Mouse (Mus musculus) intestine, embryonic 15.5 days (tissue): ENCODE data around the gene Gm13691. TPM values are rescaled to one million over a fixed set of nuclear protein-coding genes. Genes with fewer than 3 reads are reported as not detected.
A peak's percentile ranks its signal among the peaks of the same experiment; 100 is the strongest.
"Not testable (repeated sequence)": the region's sequence is repeated elsewhere in the genome, so short reads cannot be mapped to it uniquely, and the experiment has no call there.

ENCODE experiments used
- ATAC-seq: fragments of 200-750 bp; cut with Nextera tagmentation; 2 replicates; pipeline ENCODE4 v1.8.0; 2017; ENCODE audit warnings: moderate TSS enrichment, moderate library complexity
- H3K27ac ChIP-seq: fragments of 300-500 bp; sonication (generic); 2 replicates; pipeline ENCODE4 v1.5.1; 2015; ENCODE audit warnings: mild to moderate bottlenecking, inconsistent platforms
- H3K27me3 ChIP-seq: fragments of 300-500 bp; sonication (generic); replicated peaks from 2 replicates; pipeline ENCODE4 v1.6.1; 2015; ENCODE audit warnings: inconsistent platforms
- H3K36me3 ChIP-seq: fragments of 300-500 bp; sonication (generic); 2 replicates; pipeline ENCODE4 v1.6.1; 2015; ENCODE audit warnings: inconsistent platforms
- H3K4me1 ChIP-seq: fragments of 300-500 bp; sonication (generic); replicated peaks from 2 replicates; pipeline ENCODE4 v1.6.1; 2015; ENCODE audit warnings: inconsistent platforms
- H3K4me2 ChIP-seq: fragments of 300-500 bp; sonication (generic); replicated peaks from 2 replicates; pipeline ENCODE4 v1.6.1; 2015; ENCODE audit warnings: mild to moderate bottlenecking, inconsistent platforms
- H3K4me3 ChIP-seq: fragments of 300-500 bp; sonication (generic); replicated peaks from 2 replicates; pipeline ENCODE4 v1.5.1; 2015; ENCODE audit warnings: inconsistent platforms
- H3K9ac ChIP-seq: fragments of 300-500 bp; sonication (generic); 2 replicates; pipeline ENCODE4 v1.6.1; 2015; ENCODE audit warnings: inconsistent platforms
- H3K9me3 ChIP-seq: fragments of 300-500 bp; sonication (generic); 2 replicates; pipeline ENCODE4 v1.6.1; 2016; ENCODE audit warnings: inconsistent platforms
- WGBS: fragments of 180-500 bp; shearing (Covaris S2); methylation state at CpG from one replicate; pipeline ENCODE4 v1.1.7; 2015; 5-methylcytosine and 5-hydroxymethylcytosine counted together
- polyA plus RNA-seq: library from polyadenylated mRNA; unstranded; fragments of >200 nt; fragmentation: Nextera tagmentation; extraction: Ambion mirVana; gene quantifications from 2 replicates; pipeline ENCODE4 v1.2.1, GENCODE M21; 2015

Gene Gm13691
- polyA plus RNA-seq, 1 experiment from 2014 or later: not detected

- H3K9me3 ChIP-seq: no peaks in the 10 kb centered on the region
- H3K4me3 ChIP-seq: no peak overlapping the region
- H3K4me1 ChIP-seq: no peaks in the 10 kb centered on the region
- no peak overlapping the region for H3K9ac ChIP-seq
- no peak for ATAC-seq
- no peaks in the 10 kb centered on the region for H3K36me3 ChIP-seq
- no peak overlapping the region for H3K27ac ChIP-seq
- no peaks in the 10 kb centered on the region for H3K27me3 ChIP-seq
- 61% methylated on average over 3 of the region's 3 CpGs for WGBS
- H3K4me2 ChIP-seq: no peak overlapping the region
These were observed 19.5 kb downstream of the Gm13691 start for GRCm38 (mm10) chr2:84009818-84010217.

GRCm38 (mm10) chr2:84014572-84014971, 24.2 kb downstream of the Gm13691 start:
- Histone ChIP-seq H3K4me1 (no peaks in the 10 kb centered on the region; the same call in 1 of the 2 replicates), H3K27ac (no peak overlapping the region), H3K36me3 (no peaks in the 10 kb centered on the region), H3K9ac (no peak overlapping the region), H3K9me3 (no peaks in the 10 kb centered on the region), H3K27me3 (no peaks in the 10 kb centered on the region), H3K4me3 (no peak overlapping the region), H3K4me2 (no peak overlapping the region)
- WGBS: 47% methylated on average over 6 of the region's 6 CpGs
- ATAC-seq: no peak

DNA sequence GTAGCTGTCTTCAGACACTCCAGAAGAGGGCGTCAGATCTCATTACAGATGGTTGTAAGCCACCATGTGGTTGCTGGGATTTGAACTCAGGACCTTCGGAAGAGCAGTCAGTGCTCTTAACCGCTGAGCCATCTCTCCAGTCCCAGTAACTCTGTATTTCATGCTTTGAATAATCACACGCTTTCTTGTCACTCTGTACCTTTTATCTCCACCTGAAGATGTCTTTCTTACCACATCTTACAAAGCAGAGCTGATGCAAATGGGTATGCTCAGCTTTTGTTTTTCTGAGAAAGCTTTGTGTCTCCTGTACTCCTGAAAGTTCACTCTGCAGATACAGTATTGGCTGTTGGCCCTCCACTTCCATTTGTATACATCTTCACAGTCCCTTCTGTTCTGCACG, 25.9 kb downstream of the Gm13691 start:
- WGBS: 80% methylated on average over 5 of the region's 5 CpGs

GRCm38 (mm10) chr2:84018330-84018729, 28.0 kb downstream of the Gm13691 start:
- Histone ChIP-seq H3K36me3 (no peaks in the 10 kb centered on the region), H3K4me1 (no peaks in the 10 kb centered on the region; the same call in 1 of the 2 replicates), H3K9me3 (no peaks in the 10 kb centered on the region), H3K9ac (no peak overlapping the region), H3K27ac (no peak overlapping the region), H3K4me3 (no peak overlapping the region), H3K4me2 (no peak overlapping the region), H3K27me3 (no peaks in the 10 kb centered on the region)
- 38% methylated on average over 3 of the region's 3 CpGs for WGBS
- ATAC-seq: no peak

More for the DNA sequence above, 25.9 kb downstream of the Gm13691 start:
- H3K36me3 ChIP-seq, H3K27ac ChIP-seq, H3K9ac ChIP-seq, H3K4me1 ChIP-seq, H3K9me3 ChIP-seq, H3K4me3 ChIP-seq, ATAC-seq, H3K27me3 ChIP-seq, H3K4me2 ChIP-seq: not testable (repeated sequence)

DNA sequence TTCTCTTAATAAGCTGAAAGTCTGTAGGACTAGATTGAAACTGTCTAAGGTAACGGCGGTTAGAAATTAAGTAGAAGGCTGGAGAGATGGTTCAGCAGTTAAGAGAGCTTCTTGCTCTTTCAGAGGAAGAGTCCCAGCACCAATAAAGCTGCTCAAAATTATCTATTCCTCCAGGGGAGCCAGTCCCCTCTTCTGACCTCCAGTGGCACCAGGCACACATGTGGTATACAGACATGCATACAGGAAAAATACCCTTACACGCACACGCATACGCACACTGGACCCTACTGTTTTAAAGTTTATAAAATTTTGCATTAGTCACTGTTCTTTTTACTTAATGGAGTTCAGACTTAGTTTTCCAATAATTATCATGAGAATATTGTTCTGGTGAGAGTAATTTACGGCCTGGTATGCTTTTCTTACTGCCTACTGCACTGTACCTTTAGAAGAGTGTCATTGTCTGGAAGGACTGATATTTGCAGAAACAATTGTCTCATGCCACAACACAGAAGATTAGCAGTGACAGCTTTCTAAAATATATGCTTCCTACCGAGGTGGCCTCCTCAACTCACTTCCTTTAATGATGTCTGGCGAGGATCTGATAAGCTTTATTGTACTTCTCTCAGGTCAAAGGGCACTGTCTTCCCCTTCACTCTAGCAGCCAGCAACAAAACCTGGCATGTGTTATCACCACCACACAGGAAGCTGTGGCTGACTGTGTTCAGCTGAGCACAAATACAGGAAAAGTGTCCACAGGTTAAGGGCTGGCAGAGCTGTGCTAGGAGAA, 29.4 kb downstream of the Gm13691 start:
- Histone ChIP-seq H3K27ac (no peak overlapping the region), H3K4me1 (no peaks in the 10 kb centered on the region; the same call in 1 of the 2 replicates), H3K4me3 (no peak overlapping the region), H3K27me3 (no peaks in the 10 kb centered on the region), H3K9me3 (no peaks in the 10 kb centered on the region), H3K9ac (no peak overlapping the region), H3K4me2 (no peak overlapping the region), H3K36me3 (no peaks in the 10 kb centered on the region)
- WGBS: 66% methylated on average over 8 of the region's 8 CpGs
- peak; percentile 78 for ATAC-seq

DNA sequence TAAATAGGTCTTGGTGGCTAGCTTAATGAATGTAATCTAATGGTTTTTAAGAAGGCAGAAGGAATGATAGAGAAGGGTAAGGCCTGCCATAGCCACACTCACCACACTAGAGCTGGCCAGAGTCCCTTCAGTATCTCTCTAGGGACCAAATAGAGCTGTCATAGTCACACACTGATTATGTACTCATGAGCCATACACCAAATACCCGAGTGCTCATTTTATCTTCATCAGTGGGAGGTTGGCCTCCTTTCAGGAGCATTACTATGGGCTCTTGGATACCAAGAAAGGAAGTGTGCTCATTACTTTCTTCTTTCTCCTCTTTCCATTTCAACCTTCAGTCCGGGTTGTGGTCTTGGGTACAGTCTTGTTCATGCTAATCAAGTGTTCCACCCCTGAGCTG, 31.6 kb downstream of the Gm13691 start:
- Histone ChIP-seq H3K4me3 (no peak overlapping the region), H3K27me3 (no peaks in the 10 kb centered on the region), H3K9ac (no peak overlapping the region), H3K36me3 (no peaks in the 10 kb centered on the region), H3K4me1 (no peaks in the 10 kb centered on the region; the same call in 1 of the 2 replicates), H3K4me2 (no peak overlapping the region), H3K27ac (no peak overlapping the region), H3K9me3 (no peaks in the 10 kb centered on the region)
- 82% methylated on average over 2 of the region's 2 CpGs for WGBS
- ATAC-seq: no peak

- 83% methylated on average over 2 of the region's 2 CpGs for WGBS
- Histone ChIP-seq H3K36me3 (no peaks in the 10 kb centered on the region), H3K9ac (no peak overlapping the region), H3K4me3 (no peak overlapping the region), H3K27ac (no peak overlapping the region), H3K27me3 (no peaks in the 10 kb centered on the region), H3K9me3 (no peaks in the 10 kb centered on the region), H3K4me2 (no peak overlapping the region), H3K4me1 (no peaks in the 10 kb centered on the region; the same call in 1 of the 2 replicates)
- ATAC-seq: no peak
These were observed 32.6 kb downstream of the Gm13691 start for GRCm38 (mm10) chr2:84022905-84023304.

DNA sequence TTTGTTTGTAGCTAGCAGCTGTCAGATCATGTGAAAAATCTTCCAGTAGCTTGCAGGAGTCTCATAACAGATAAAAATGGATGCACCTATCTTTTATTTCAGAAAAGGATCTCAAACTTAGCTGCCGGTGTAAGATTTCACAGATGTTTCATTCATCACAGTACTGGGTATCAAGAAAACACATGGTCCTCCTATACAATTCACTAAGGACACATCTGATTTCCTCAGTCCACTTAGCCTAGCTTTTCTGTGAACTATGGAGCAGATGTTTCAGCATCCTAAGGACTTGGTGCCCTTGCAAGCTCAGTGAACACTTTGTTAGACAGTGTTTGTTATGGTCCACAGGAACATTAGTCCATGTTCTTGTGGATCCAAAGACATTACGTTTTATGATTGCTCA, 33.0 kb downstream of the Gm13691 start:
- Histone ChIP-seq H3K27me3 (no peaks in the 10 kb centered on the region), H3K4me1 (no peaks in the 10 kb centered on the region; the same call in 1 of the 2 replicates), H3K9me3 (no peaks in the 10 kb centered on the region), H3K4me2 (no peak overlapping the region), H3K27ac (no peak overlapping the region), H3K9ac (no peak overlapping the region), H3K36me3 (no peaks in the 10 kb centered on the region), H3K4me3 (no peak overlapping the region)
- WGBS: 78% methylated on average over 2 of the region's 2 CpGs
- ATAC-seq: no peak

DNA sequence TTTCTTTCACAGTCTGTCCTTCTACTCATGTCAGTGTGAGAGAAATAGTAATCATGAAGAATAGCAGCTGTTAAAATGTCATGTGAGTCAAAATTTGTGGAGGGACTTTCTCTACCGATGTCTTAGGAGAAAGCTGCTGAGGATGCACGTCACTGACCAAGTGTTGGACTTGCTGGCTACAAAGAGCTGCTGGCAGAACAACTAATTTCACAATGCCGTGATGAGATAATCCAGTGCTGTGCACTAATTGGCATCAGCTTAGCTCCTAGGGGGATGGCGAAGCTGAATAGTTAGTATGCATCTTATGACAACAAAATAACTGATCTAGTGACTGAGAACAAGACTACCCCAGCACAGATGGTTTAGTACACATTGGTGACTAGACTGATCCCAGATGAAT, 34.9 kb downstream of the Gm13691 start:
- 75% methylated on average over 4 of the region's 4 CpGs for WGBS

GRCm38 (mm10) chr2:84032505-84032904, 42.2 kb downstream of the Gm13691 start:
- Histone ChIP-seq H3K9me3 (no peaks in the 10 kb centered on the region), H3K4me2 (no peak overlapping the region), H3K27ac (no peak overlapping the region), H3K4me1 (no peaks in the 10 kb centered on the region), H3K9ac (no peak overlapping the region), H3K4me3 (no peak overlapping the region), H3K36me3 (no peaks in the 10 kb centered on the region), H3K27me3 (no peaks in the 10 kb centered on the region)
- WGBS: 94% methylated on average over 2 of the region's 2 CpGs
- no peak for ATAC-seq

More for the DNA sequence above, 34.9 kb downstream of the Gm13691 start:
- Histone ChIP-seq H3K4me3 (no peak overlapping the region), H3K36me3 (no peaks in the 10 kb centered on the region), H3K9ac (no peak overlapping the region), H3K4me2 (no peak overlapping the region), H3K27me3 (no peaks in the 10 kb centered on the region), H3K4me1 (no peaks in the 10 kb centered on the region), H3K9me3 (no peaks in the 10 kb centered on the region), H3K27ac (no peak overlapping the region)
- ATAC-seq: no peak

DNA sequence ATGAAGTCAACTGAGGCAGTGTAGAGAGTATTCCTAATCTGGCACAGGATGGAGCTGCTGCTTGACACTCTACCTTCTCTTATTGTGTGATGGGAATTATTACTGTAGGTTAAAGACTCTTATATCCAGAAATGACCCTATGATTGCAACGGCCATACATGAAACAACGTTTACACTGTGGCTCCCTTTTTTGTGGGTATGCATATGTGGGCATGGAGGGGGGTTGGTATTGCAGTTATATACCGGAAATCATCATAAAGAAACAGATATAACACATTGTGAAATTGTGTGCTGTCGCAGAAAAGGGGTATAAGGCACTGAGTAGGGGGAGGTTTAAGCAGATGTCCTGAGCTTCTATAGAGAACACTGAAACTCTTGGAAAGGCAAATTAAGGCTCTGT, 45.6 kb downstream of the Gm13691 start:
- H3K4me2 ChIP-seq: no peak overlapping the region

GRCm38 (mm10) chr2:84037304-84037703, 47.0 kb downstream of the Gm13691 start:
- WGBS: 10% methylated on average over 4 of the region's 4 CpGs
- no peaks in the 10 kb centered on the region for H3K27me3 ChIP-seq
- ATAC-seq: no peak

More for the DNA sequence above, 45.6 kb downstream of the Gm13691 start:
- no peak for ATAC-seq
- Histone ChIP-seq H3K4me1 (no peaks in the 10 kb centered on the region), H3K4me3 (no peak overlapping the region), H3K27ac (no peak overlapping the region), H3K27me3 (no peaks in the 10 kb centered on the region), H3K36me3 (no peaks in the 10 kb centered on the region), H3K9ac (no peak overlapping the region), H3K9me3 (no peaks in the 10 kb centered on the region)
- 84% methylated on average over 4 of the region's 4 CpGs for WGBS

DNA sequence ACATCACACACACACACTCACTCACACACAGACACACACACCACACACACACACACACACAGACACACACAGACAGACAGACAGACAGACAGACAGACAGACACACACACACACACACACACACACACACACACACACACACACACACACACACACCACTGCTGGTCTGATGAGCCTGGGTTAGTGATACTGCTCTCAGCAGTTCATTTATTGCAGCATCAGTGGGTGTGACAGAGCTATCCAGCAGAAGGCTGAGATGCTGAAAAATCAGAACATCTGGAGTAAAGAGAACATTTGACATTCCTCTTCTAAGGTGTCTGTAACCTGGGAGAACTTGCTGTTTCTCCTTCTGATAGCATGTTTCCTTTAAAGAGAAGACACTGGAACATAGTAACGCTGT, 47.6 kb downstream of the Gm13691 start:
- not testable (repeated sequence) for H3K4me1 ChIP-seq, H3K36me3 ChIP-seq, H3K4me3 ChIP-seq, H3K27ac ChIP-seq, ATAC-seq, H3K27me3 ChIP-seq, H3K9ac ChIP-seq, H3K9me3 ChIP-seq, H3K4me2 ChIP-seq
- WGBS: 83% methylated on average over 1 of the region's 1 CpGs

More at GRCm38 (mm10) chr2:84037304-84037703, 47.0 kb downstream of the Gm13691 start:
- Histone ChIP-seq H3K9ac (no peak overlapping the region), H3K4me2 (no peak overlapping the region), H3K27ac (no peak overlapping the region), H3K4me3 (no peak overlapping the region), H3K9me3 (no peaks in the 10 kb centered on the region), H3K4me1 (no peaks in the 10 kb centered on the region), H3K36me3 (no peaks in the 10 kb centered on the region)
